Mouse (Mus musculus): ENCODE data around the gene Gpr82.
A peak's percentile ranks its signal among the peaks of the same experiment; 100 is the strongest.

Gpr82 gene

DNA sequence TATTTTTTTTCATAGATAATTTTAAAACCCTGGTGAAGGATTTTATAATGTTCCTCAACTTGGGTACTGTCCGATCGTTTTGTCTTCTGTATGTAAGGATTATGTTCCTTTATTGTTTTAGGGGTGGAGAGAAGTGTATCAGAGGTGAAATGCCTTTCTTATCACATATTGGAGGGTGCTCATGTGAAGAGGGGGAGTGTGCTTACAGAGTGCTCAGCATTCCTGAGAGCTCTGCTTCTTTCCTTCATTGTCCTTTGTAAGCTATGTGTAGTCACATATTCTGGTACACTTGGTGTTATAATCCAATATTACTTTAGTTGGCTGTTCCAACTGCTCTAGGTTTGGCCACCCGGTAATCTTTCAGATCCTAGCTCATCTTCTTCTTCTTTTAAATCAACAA is 39.5 kb downstream of the Gpr82 start:
- no peak for DNase-seq (ENCODE audit: low spot score)

DNA sequence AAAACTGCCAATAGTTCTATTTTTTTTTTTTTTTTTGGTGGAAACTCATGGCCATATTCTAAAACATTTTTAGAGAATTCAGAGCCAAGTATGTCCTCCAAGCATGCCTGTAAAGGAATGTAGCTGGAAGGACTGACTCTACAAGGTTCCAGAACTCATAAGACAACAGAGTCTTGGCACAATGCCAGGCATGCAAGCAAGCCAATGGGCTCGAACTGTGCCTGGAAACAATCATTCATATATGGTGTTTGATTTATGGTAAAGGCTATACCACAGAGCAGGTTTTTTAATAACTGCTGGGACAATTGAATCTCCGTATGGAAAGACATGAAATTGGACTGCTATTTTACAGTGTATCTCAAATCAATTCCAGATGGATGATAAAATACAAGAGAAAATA is 43.9 kb downstream of the Gpr82 start:
- peak; percentile 38 for DNase-seq (ENCODE audit: low spot score)

DNA sequence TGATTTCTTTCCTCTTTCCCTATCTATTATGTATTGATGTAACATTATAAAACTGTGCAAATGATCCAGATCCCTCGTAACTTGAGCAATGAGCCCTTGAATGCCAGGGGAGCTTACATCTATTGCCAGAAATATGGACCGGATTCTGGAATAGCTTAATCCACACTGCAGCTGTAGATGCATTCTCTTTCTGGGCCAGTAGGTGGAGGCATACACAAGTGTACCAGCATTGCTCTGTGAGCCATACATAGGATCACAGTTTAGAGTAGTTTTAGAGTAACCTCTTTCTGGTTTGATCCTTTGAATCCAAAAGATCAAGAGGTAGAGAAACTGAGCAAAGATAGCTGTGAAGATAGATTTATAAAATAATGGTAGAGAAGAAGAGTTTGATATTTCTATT is 49.0 kb downstream of the Gpr82 start:
- peak; percentile 54 for DNase-seq (ENCODE audit: low spot score)

Data from urinary bladder, postnatal 14 days (tissue).